Mouse (Mus musculus) lung, postnatal 4 days (tissue): ENCODE data around the gene Prrg2.

Source experiments
- DNase-seq, 2 experiments: peaks; one replicate each; pipeline ENCODE4 v3.0.0; 2021

The Prrg2 gene

DNA sequence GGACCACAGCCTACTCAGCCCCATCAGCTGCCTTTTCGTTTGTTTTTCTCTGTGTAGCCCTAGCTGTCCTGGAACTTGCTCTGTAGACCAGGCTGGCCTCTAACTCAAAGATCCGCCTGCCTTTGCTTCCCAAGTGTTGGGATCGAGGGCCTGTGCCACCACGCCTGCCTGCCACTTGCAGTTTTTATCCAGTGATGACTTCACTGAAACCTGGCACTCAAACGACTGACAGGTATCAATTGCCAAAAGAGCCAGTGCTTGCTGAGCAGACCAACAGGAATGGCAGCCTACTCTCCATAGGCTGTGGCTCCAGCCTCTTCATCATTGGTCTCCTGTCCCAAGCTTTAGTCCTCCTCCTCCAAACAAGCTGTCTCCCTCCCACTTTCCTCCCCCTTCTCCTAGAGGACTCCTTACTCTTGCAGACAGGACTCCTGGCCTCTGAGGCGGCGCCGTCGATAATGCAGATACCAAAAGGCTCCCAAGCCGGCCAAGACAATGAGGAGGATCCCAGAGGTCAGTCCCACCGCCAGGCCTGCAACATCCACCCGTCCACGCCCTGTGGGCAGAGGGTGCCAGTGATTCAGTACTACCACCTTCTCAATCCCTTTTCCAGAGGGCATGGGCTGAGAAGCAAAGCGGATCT lies 6.0 kb downstream of the Prrg2 start:
- DNase-seq: no peak

- peak; percentile 96 to 98 for DNase-seq
These were observed 8.5 kb downstream of the Prrg2 start for GRCm38 (mm10) chr7:45053931-45054510.

DNA sequence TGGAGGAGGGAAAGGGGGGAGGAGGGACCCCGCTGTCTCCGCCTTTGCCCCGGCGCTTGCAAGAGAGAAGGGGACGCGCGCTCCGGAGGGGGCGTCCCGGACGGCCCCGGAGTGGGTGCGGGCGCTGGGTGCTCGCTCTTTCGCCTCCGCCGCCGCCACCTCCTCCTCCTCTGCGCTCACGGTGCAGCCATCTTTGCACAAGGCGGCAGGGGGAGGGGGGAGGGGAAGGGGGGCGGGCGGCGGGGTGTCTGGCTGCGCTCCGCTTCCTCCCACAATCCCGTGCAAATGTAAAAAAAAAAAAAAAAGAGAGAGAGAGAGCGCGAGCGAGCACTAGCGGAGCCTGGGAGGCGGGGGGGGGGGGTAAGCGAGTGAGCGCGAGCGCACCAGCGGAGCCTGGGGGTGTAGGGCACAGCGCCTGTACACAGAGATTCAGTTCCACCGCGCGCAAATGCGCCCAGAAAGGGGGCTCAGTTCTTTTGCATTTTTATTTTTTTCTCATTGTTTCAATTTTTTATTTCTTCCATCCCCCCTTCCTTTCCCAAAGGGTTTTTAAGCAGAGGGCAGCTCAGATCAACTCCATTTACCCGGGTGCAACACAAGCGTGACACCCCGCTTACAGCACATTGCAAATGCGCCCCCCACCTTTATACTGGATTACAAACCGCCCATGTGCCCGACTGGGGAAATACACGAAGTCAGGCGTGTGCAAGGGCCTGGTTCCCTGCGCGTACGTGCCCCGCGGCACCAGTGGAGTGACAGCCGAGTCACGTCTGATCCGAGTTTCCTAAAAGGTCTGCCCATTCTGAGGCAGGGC lies 9.2 kb downstream of the Prrg2 start:
- DNase-seq: peak; percentile 80 to 85

DNA sequence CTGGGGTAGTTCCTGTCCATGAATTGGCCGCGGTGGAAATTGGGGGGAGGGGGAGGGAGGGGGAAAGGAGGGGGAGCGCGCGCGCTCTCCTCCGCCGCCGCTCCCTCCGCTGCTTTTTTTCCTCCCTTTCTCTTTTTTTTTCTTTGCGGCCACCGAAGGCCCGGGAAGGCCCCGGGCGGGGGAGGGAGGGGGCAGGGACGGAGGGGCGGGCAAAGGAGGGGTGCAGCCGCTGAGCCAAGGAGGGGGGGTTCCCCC lies 9.7 kb downstream of the Prrg2 start, which contains the start of gene Prr12:
Gene Prr12, minus strand, starts transcription at position 20 of the 255 bp plus-strand sequence.
- no peak for DNase-seq

- peak; percentile 46 to 61 for DNase-seq
These were observed 10.2 kb downstream of the Prrg2 start for GRCm38 (mm10) chr7:45052181-45052861.

- DNase-seq: no peak
These were observed 10.9 kb downstream of the Prrg2 start for GRCm38 (mm10) chr7:45051601-45051974.

GRCm38 (mm10) chr7:45050945-45051600 lies 11.4 kb downstream of the Prrg2 start:
- DNase-seq: peak; percentile 80 to 85

GRCm38 (mm10) chr7:45048923-45049657 lies 13.4 kb downstream of the Prrg2 start:
- DNase-seq: no peak

DNA sequence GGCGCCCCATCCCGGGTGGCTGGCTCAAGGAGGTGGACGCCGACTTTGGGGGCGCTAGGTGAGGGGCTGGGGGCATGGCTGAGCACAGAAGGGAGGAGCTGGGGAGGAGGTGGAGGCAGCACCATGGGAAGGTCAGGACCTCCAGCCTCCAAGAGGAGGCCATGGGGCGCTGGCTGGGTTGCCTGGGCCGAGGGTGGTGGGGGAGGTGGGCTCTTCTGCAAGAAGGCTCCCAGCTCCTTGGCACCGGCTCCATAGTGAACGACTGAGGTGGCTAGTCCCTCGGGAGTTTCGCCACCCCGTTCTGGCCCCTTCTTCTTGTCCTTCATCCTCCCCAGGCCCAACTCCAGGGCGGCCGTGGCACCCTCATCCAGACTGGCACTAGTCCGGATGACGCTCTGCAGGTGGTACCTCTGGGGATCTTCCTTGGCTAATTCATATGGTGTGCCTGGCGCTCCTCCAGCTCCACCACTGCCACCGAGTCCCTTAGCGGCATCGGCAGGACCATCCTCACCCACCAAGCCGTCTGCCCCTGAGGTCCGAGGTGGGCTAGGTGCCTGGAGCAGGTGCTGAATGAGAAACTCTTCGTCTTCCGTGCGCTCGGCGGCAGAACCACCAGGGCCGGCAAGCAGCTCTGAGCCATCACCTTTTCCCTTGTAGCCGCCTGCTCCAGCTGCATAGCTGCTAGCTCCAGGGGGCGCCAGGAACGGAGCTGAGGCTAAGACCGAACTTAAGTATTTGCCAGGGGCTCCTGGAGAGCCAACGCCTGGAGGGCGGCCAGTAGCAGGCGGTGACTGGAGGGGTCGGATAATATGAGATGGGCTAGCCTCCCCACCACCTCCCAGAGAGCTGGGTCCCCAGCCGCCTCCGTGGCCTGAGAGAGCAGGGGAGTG lies 14.2 kb downstream of the Prrg2 start:
- no peak for DNase-seq

DNA sequence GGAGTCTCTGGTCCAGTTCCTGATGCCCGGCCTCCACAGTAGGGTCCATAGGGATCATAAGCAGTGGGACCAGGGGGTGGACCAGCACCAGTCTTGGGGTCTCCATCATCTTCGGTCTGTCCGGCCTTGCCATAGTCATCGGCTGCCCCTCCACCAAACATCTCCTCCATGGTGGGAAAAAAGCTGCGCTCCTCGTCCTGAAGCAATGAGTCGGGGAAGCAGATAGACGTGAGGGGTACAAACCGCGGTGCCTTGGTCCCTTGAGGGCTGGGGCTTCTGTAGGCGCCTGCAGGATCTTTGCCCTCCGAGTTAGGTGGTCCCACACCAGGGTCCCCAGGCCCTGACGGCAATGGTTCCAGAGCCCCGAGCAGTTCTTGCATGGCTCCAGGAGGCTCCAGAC lies 15.0 kb downstream of the Prrg2 start:
- DNase-seq: no peak

DNA sequence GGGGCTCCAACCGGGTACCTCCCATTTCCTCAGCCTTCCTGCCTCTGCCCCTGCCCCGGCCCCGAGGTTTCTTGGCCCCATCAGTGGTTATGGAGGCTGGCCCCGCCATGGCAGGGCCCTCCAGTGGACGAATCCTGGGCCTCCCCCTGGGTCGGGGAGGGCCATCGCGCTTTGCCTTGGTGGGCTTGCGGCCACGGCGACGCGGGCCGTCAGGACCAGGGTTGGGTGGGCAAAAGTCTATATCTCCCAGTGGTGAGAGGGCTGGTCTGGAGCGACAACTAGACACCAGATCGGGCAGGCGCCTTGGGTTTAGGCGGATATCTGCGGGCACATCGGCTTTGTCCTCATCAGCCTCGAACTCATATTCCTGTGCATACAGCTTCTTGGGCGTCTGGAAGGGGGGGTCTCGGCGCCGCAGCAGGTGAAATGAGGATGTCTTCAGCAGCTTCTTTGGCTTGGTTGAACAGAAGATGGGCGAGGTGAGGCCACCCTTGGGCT lies 15.6 kb downstream of the Prrg2 start:
- no peak for DNase-seq

DNA sequence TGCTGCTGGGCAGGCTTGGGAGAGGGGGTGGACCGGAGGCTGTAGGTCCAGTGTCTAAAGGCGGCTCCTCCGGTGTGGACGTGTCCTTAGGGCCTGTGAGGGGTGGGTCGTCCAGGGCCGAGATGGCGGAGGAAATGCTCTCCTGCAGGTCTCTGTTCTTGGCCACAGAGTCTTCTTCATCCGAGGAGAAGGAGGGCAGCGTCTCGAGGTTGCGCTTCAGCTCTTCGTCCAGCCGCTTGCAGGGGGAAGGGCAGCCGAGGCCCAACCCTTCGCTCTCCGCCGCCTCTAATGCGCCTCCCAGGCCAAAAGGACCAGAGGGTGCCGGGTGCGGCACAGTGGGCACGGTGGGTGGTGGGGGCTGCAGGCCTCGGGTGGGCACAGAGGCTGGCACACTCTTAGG lies 16.7 kb downstream of the Prrg2 start:
- DNase-seq: no peak

GRCm38 (mm10) chr7:45043307-45043706 lies 19.2 kb downstream of the Prrg2 start:
- DNase-seq: no peak

- DNase-seq: no peak
These were observed 21.6 kb downstream of the Prrg2 start for GRCm38 (mm10) chr7:45040851-45041250.

GRCm38 (mm10) chr7:45038411-45038810 lies 24.1 kb downstream of the Prrg2 start:
- no peak for DNase-seq

DNA sequence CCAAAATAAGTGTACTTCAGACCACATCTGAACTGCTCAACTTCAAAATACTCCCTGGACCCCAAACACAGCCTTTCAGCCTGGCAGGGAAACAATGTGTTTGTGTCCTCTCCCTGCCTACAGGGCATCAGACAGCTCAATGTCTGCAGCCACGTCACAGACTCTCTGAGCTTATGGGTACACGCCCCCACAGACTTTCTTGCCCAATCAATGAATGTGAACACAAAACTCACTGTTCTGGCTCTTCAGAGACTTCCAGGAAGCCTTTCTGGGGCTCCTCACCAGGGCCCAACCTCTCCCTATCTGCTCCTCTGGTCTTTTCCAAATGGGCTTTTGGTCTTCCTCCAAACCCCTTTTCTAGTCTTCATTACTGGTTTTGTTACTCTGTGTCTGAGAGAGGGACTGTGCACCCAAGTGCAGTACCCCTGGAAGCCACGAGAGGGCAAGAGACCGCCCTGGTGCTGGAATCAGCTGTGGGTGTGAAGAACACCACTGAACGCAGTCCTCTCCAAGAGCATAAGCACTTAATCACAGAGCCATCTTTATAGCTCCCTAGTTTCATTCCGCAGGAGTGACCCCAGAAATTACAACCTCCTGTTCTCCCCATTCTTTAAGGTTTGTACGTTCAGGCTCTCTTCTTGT lies 24.6 kb downstream of the Prrg2 start:
- peak; percentile 68 to 81 for DNase-seq

GRCm38 (mm10) chr7:45036702-45037101 lies 25.8 kb downstream of the Prrg2 start:
- DNase-seq: no peak

- DNase-seq: no peak
These were observed 26.8 kb downstream of the Prrg2 start for GRCm38 (mm10) chr7:45035631-45036030.

DNA sequence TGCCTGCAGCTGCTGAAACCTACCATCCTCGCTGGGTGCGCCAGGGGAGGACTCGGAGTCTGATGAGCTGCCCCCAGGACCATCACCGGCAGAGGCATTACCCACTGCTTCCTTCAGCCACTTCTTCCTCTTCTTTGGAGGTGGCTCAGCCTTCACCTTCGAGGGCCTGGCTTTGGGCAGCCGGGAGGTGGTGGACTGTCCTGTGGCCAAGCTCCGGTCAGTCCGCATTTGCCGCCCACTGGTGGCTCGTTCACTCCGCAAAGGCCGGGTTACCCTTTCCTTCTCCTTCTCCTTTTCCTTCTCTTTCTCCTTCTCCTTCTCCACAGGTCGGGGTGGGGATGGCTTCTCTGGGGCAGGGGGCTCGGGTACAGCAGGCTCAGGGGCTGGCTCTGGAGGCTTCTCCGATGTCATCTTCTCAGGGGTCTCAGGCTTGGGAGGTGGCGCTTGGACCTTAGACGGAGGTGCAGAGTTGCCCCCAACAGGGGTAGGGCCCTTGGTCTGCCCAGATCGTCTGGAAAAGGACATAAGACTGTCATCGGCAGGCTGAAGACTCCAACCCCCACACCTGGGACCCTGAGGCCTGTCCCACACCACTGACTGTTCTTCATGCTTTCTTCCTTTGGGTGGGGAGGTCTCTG lies 28.6 kb downstream of the Prrg2 start:
- DNase-seq: no peak

- no peak for DNase-seq
These were observed 31.6 kb downstream of the Prrg2 start for GRCm38 (mm10) chr7:45030857-45031256.
